Mouse (Mus musculus): ENCODE results near the gene Pdk1. TPM values are rescaled to one million over a fixed set of nuclear protein-coding genes. Genes with fewer than 3 reads are reported as not detected.
A peak's percentile ranks its signal among the peaks of the same experiment; 100 is the strongest.
"Not testable (repeated sequence)": the region's sequence is repeated elsewhere in the genome, so short reads cannot be mapped to it uniquely, and the experiment has no call there.

The Pdk1 gene
- 10 to 100 TPM; 42.4 to 51.1 TPM for total RNA-seq (2021)
- long read RNA-seq, experiment 1, full-length matches to known transcripts: 23 of 34 reads
- long read RNA-seq, experiment 1, partial matches to known transcripts: 3 of 34 reads
- long read RNA-seq, experiment 1, other reads (novel, unspliced or antisense): 8 of 34 reads
- long read RNA-seq, experiment 2, full-length matches to known transcripts: 25 of 40 reads
- long read RNA-seq, experiment 2, partial matches to known transcripts: 4 of 40 reads
- long read RNA-seq, experiment 2, other reads (novel, unspliced or antisense): 11 of 40 reads

DNA sequence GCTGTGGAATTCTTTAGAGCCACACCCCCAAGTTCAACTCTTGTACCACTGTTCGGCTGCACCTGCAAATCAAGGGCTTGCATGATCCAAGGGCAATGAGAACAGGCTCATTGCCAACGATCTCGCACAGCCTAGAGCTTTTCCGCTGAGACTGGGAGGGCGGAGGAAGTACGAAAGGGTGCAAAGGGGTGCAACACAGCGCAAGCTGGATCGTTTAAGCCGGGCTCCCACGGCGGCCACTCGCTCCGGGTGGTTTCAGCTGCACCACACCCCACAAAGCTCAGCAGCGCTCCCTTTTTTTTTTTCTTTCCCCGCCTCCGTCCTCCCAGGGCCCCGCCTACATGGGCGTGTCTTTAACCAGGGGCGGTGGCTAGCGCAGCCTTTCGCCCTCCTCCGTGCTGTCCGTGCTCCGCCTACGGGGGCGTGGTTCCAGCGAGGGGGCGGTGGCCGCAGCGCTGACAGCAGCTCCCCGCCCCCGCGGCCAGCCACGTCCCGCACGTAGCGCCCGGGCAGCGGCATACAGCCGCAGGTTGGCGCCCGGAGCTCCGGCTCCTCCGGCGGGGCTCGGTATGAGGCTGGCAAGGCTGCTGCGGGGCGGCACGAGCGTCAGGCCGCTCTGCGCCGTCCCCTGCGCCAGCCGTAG is at the start of gene Pdk1:
TSS of gene Pdk1 (plus strand) at position 424 of the 643 bp plus-strand sequence.
- no peak; the same call in 1 of the 2 replicates for TF ChIP-seq CTCF (IDR thresholded peaks at IDR 0.05)
- intact Hi-C loops (cut with DNase I): no loop called here
- DNase-seq (ENCODE audit: extremely low spot score in 1 of 2, low spot score in 2 of 2): peak; percentile 98
- Histone ChIP-seq H3K4me3 (peak within 1 kb of the TSS; percentile 77), H3K27ac (peak within 1 kb of the TSS; percentile 96)

DNA sequence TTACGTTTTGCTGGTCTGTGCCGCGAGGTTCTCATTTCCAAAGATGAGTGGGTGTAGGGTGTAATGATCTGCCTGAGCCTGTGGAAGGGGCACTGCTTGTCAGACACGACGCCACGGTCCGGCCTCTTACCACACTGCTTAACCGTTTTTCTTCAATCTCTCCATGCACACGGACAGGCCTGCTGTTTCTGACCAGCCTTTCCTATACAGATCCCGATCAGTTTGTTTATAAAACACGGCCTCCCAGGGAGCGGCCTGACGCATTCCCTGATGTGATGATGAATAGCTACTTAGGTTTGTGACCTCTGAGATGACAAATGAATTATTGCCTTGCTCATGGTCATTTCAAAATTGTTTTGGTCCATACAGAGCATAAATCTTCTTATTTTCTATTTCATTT is 48.9 kb upstream of the Pdk1 start:
- no peak for TF ChIP-seq CTCF (IDR thresholded peaks at IDR 0.05)
- Histone ChIP-seq H3K4me3 (no peak overlapping the region), H3K27ac (no peak overlapping the region)
- intact Hi-C loops (cut with DNase I): no loop called here
- DNase-seq (ENCODE audit: extremely low spot score in 1 of 2, low spot score in 2 of 2): no peak

DNA sequence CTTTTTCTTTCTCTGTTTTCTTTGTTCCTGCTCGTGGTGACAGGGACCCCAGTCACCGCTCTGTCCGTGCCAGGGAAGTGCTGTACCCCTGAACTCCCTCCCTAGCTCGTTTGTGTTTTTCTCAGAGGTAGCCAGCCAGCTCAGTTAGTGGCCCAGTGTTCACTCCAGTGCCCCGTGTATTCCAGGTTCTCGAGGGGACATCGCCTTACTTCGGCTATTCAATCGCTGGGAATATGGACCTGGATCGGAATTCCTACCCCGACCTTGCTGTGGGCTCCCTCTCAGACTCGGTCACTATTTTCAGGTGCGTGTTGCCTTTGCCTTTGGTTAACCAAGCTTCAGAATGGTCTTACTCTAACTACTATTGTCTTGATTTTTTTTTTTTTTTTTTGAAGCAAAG is 45.3 kb upstream of the Pdk1 start:
- no peak for TF ChIP-seq CTCF (IDR thresholded peaks at IDR 0.05)
- intact Hi-C loops (cut with DNase I): no loop called here
- no peak overlapping the region for H3K4me3 ChIP-seq
- no peak for DNase-seq (ENCODE audit: extremely low spot score in 1 of 2, low spot score in 2 of 2)
- H3K27ac ChIP-seq: no peak overlapping the region

DNA sequence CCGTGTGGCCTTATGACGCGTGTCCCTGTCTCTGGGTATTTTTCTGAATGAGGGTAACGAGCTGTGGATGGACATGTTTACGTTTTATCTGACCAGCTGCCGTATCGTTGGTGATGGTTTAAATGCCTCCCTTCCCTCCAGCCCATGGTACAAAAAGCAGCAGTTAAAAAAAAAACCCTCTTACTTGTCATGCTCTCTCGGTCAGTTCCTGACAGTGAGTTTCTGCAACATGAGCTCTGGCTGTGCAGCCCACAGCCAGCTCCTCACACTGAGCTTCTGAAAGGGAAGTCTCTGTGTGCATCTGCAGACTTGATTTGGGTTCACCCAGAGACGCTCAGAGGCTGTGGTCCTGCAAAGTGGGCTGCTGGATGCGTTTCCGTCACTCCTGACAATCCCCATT is 44.1 kb upstream of the Pdk1 start:
- no peak overlapping the region for H3K4me3 ChIP-seq

DNA sequence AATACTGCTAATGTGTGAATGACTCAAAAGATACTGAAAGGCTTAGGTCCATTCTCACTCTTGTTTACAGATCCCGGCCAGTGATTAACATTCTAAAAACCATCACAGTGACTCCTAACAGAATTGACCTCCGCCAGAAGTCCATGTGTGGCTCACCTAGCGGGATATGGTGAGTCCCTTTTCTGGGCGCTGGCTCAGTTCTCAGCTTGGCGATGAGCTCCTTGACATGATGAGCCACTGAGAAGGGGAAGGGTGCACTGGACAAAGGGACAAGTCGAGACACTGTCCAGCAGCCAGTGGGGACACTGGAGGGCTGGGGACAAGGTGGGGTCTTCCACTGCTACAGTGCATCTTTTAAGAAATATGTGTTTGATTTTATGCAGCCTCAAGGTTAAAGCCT is 39.4 kb upstream of the Pdk1 start:
- TF ChIP-seq CTCF (IDR thresholded peaks at IDR 0.05): no peak
- DNase-seq (ENCODE audit: extremely low spot score in 1 of 2, low spot score in 2 of 2): no peak
- intact Hi-C loops (cut with DNase I): no loop called here
- no peak overlapping the region for H3K4me3 ChIP-seq
- no peak overlapping the region for H3K27ac ChIP-seq

More for the DNA sequence above, 44.1 kb upstream of the Pdk1 start:
- DNase-seq (ENCODE audit: extremely low spot score in 1 of 2, low spot score in 2 of 2): no peak
- TF ChIP-seq CTCF (IDR thresholded peaks at IDR 0.05): no peak
- H3K27ac ChIP-seq: no peak overlapping the region
- intact Hi-C loops (cut with DNase I): no loop called here

DNA sequence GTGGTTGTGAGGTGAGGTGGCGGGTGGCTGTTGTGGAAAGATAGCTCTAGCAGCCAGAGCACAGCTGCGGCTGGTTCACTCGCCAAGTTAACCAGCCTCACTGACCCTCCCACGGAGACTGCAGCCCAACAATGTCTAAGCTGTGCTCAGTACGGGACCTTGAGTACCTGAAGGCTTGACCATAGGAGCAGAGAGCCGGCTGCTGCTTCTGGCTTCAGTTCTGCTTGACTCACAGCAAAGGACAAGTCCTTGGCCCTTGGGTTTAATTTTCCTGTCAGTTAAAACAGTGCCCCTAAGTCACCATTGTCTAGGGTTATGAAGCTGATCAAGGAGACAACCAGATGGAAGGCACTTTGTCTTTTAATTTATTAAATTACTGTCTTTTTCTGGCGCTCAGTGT is 38.7 kb upstream of the Pdk1 start:
- Histone ChIP-seq H3K4me3 (no peak overlapping the region), H3K27ac (no peak overlapping the region)
- TF ChIP-seq CTCF (IDR thresholded peaks at IDR 0.05): no peak
- intact Hi-C loops (cut with DNase I): no loop called here
- DNase-seq (ENCODE audit: extremely low spot score in 1 of 2, low spot score in 2 of 2): no peak

DNA sequence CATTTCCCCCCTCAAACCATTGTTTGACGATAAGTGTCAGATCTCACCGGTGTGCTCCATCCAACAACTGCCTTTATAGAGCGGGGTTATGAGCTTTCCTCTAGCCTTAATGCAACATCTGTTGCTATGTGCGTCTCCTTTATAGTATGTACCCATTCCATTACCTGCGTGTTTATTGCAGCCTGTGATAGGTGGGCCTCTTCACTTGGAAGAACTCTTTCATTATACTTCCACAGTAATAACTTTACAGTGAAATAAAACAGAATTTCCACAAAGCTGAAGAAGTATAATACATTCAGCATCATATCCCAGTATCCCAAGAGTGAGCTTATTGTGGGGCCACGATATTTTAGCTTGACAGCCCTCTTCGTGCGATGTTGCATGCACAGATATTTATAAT is 37.5 kb upstream of the Pdk1 start:
- Histone ChIP-seq H3K4me3 (no peak overlapping the region), H3K27ac (no peak overlapping the region)
- no peak for TF ChIP-seq CTCF (IDR thresholded peaks at IDR 0.05)
- no peak for DNase-seq (ENCODE audit: extremely low spot score in 1 of 2, low spot score in 2 of 2)
- intact Hi-C loops (cut with DNase I): no loop called here

DNA sequence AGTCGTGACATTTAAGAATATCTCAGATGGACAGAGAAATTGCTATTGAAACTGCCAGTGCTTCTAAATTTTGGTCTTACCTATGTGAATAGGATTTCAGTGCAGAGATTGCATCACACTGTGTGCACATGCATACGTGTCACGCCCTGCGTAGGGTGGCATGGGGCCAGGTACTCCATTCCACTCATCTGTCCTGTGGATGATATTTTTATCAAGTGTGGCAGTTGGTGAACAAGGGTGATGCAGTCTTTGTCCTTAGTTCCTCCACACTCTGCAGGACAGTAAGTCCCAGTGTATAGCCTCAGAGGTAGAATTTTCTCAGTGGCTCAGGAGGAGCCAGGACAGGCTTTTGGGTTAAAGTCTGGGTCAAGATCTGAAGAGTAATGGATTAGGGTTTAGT is 36.8 kb upstream of the Pdk1 start:
- DNase-seq (ENCODE audit: extremely low spot score in 1 of 2, low spot score in 2 of 2): no peak
- TF ChIP-seq CTCF (IDR thresholded peaks at IDR 0.05): no peak
- Histone ChIP-seq H3K4me3 (no peak overlapping the region), H3K27ac (no peak overlapping the region)
- intact Hi-C loops (cut with DNase I): no loop called here

DNA sequence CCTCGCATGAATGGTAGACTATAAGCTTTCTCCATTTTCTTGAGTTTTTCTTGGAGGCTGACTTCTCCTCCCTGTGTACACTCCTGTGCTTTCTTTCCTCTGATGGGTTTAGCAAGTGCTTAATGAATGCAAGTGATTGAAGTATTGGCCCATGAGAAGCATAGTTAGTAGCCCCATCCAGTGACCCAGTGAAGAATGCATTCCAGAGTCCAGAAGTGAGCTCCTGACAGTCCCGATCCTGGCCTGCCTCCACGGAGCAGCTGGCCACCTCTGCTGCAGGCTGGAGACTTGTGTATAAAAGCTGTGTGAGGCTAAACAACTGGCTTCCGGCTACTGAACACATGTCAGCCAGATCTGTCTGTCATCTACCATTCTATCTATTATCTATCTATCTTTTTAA is 35.8 kb upstream of the Pdk1 start:
- no peak for TF ChIP-seq CTCF (IDR thresholded peaks at IDR 0.05)
- DNase-seq (ENCODE audit: extremely low spot score in 1 of 2, low spot score in 2 of 2): no peak
- intact Hi-C loops (cut with DNase I): no loop called here
- H3K27ac ChIP-seq: no peak overlapping the region
- H3K4me3 ChIP-seq: no peak overlapping the region

DNA sequence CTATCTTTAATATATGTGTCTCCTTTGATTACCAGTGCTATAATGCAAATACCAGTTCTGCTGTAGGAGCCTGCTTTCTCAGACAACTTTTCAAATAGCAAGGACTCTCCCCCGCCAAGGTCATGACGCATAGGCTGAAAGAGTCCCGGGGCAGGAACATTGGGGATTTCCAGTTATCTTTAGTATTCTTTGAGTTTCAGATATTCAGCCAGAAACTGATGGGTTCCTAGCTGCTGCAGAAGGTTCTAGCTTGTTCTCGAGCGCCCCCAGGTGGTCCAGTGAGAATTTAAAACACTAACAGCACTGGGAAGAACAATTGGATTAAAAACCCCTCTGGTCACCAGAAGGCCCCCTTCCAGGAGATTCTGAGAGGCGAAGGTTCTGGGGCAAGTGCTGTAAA is 35.2 kb upstream of the Pdk1 start:
- peak; percentile 57 to 72 for DNase-seq (ENCODE audit: extremely low spot score in 1 of 2, low spot score in 2 of 2)
- no peak overlapping the region for H3K4me3 ChIP-seq
- peak; percentile 77 for TF ChIP-seq CTCF (IDR thresholded peaks at IDR 0.05)
- intact Hi-C loops (cut with DNase I): no loop called here
- H3K27ac ChIP-seq: no peak overlapping the region

DNA sequence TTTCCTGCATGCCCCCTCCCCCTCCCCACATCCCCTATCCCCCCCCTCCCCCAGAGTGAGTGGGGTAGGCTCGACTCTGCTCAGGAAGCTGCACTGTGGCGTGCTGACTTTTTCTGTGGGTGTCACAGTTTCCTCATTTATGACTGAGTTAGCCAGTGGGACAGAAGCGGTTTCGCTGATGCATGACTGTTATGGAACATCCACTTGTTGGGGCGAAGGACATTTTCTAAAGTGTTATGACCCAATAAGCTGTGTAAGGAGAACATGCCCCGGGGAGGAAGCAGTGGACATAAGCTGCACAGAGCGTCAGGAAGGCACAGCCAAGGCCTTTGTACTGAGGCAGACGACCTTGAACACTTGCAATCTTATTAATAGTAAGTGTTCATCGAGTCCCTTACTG is 29.7 kb upstream of the Pdk1 start:
- intact Hi-C loops (cut with DNase I): no loop called here
- H3K27ac ChIP-seq: no peak overlapping the region
- TF ChIP-seq CTCF (IDR thresholded peaks at IDR 0.05): no peak
- H3K4me3 ChIP-seq: no peak overlapping the region
- no peak for DNase-seq (ENCODE audit: extremely low spot score in 1 of 2, low spot score in 2 of 2)

DNA sequence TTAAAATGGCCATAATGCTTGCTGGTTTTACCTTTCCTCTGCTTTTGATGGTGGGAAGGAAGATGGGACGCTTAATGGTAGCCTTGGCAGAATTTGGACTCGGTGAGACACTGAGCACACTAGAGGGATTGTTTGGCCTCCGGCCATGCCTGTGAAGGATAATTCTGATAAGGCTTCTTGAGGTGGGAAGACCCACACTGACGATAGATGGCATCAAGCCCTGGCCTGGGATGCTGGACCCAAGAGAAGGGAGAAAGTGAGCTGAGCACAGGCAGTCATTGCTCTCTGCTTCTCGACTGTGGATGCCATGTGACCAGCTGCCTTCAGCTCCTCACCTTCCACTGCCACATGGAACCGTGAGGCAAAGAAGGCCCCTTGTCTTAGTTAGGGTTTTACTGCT is 28.1 kb upstream of the Pdk1 start:
- Histone ChIP-seq H3K4me3 (no peak overlapping the region), H3K27ac (no peak overlapping the region)
- TF ChIP-seq CTCF (IDR thresholded peaks at IDR 0.05): no peak
- DNase-seq (ENCODE audit: extremely low spot score in 1 of 2, low spot score in 2 of 2): no peak
- intact Hi-C loops (cut with DNase I): no loop called here

DNA sequence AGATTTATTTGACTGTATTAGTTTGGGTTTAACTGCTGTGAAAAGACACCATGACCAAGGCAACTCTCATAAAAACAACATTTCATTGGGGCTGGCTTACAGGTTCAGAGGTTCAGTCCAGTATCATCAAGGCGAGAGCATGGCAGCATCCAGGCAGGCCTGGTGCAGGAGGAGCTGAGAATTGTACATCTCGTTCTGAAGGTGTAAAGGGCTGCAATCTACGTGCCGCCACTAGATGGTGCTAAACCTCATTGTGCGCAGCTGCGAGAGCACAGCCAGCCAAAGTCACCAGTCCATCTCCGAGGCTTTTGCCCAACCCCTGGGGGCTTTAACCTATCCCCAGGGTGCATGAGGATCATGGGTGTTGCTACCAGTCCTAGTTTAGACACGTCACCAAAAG is 20.9 kb upstream of the Pdk1 start:
- peak; percentile 30 to 62 for DNase-seq (ENCODE audit: extremely low spot score in 1 of 2, low spot score in 2 of 2)
- not testable (repeated sequence) for H3K27ac ChIP-seq, H3K4me3 ChIP-seq
- intact Hi-C loops (cut with DNase I): loop anchor here (5.0 kb wide), 1 partner anchor 105 kb away; no protein-coding TSS in a partner anchor
- TF ChIP-seq CTCF (IDR thresholded peaks at IDR 0.05): peak; percentile 48

Data from left cerebral cortex, adult 2 months (tissue).